Mouse (Mus musculus): ENCODE measurements around the gene Daam2. TPM values are rescaled to one million over a fixed set of nuclear protein-coding genes. Genes with fewer than 3 reads are reported as not detected.

The Daam2 gene
- total RNA-seq, 2 experiments from 2014 or later: 48.7 to 55.6 TPM

GRCm38 (mm10) chr17:49559786-49560289 is 4.3 kb downstream of the Daam2 start:
- no peak for TF ChIP-seq CTCF (IDR thresholded peaks at IDR 0.05)
- intact Hi-C loops (cut with DNase I): no loop called here
- Histone ChIP-seq H3K4me3 (no peak overlapping the region), H3K27ac (no peak overlapping the region)
- no peak for DNase-seq (ENCODE audit: extremely low spot score in 1 of 2, low spot score in 2 of 2)

GRCm38 (mm10) chr17:49556169-49556568 is 8.0 kb downstream of the Daam2 start:
- H3K4me3 ChIP-seq: no peak overlapping the region
- intact Hi-C loops (cut with DNase I): no loop called here
- no peak overlapping the region for H3K27ac ChIP-seq
- no peak for DNase-seq (ENCODE audit: extremely low spot score in 1 of 2, low spot score in 2 of 2)
- no peak for TF ChIP-seq CTCF (IDR thresholded peaks at IDR 0.05)

GRCm38 (mm10) chr17:49551991-49552390 is 12.2 kb downstream of the Daam2 start:
- DNase-seq (ENCODE audit: extremely low spot score in 1 of 2, low spot score in 2 of 2): no peak
- Histone ChIP-seq H3K27ac (no peak overlapping the region), H3K4me3 (no peak overlapping the region)
- intact Hi-C loops (cut with DNase I): no loop called here
- no peak for TF ChIP-seq CTCF (IDR thresholded peaks at IDR 0.05)

- no peak for TF ChIP-seq CTCF (IDR thresholded peaks at IDR 0.05)
- intact Hi-C loops (cut with DNase I): no loop called here
- no peak for DNase-seq (ENCODE audit: extremely low spot score in 1 of 2, low spot score in 2 of 2)
- Histone ChIP-seq H3K4me3 (no peak overlapping the region), H3K27ac (no peak overlapping the region)
These were observed 12.7 kb downstream of the Daam2 start for GRCm38 (mm10) chr17:49551465-49551864.

- TF ChIP-seq CTCF (IDR thresholded peaks at IDR 0.05): no peak
- Histone ChIP-seq H3K27ac (no peak overlapping the region), H3K4me3 (no peak overlapping the region)
- intact Hi-C loops (cut with DNase I): no loop called here
- no peak for DNase-seq (ENCODE audit: extremely low spot score in 1 of 2, low spot score in 2 of 2)
These were observed 18.1 kb downstream of the Daam2 start for GRCm38 (mm10) chr17:49545997-49546396.

- intact Hi-C loops (cut with DNase I): no loop called here
- H3K4me3 ChIP-seq: no peak overlapping the region
- no peak for DNase-seq (ENCODE audit: extremely low spot score in 1 of 2, low spot score in 2 of 2)
- no peak overlapping the region for H3K27ac ChIP-seq
- TF ChIP-seq CTCF (IDR thresholded peaks at IDR 0.05): no peak
These were observed 18.7 kb downstream of the Daam2 start for GRCm38 (mm10) chr17:49545424-49545823.

- no peak for DNase-seq (ENCODE audit: extremely low spot score in 1 of 2, low spot score in 2 of 2)
- Histone ChIP-seq H3K4me3 (no peak overlapping the region), H3K27ac (no peak overlapping the region)
- intact Hi-C loops (cut with DNase I): no loop called here
- no peak for TF ChIP-seq CTCF (IDR thresholded peaks at IDR 0.05)
These were observed 19.6 kb downstream of the Daam2 start for GRCm38 (mm10) chr17:49544561-49544960.

- Histone ChIP-seq H3K4me3 (no peak overlapping the region), H3K27ac (no peak overlapping the region)
- TF ChIP-seq CTCF (IDR thresholded peaks at IDR 0.05): no peak
- no peak for DNase-seq (ENCODE audit: extremely low spot score in 1 of 2, low spot score in 2 of 2)
- intact Hi-C loops (cut with DNase I): no loop called here
These were observed 23.4 kb downstream of the Daam2 start for GRCm38 (mm10) chr17:49540706-49541105.

GRCm38 (mm10) chr17:49539204-49539603 is 24.9 kb downstream of the Daam2 start:
- TF ChIP-seq CTCF (IDR thresholded peaks at IDR 0.05): no peak
- DNase-seq (ENCODE audit: extremely low spot score in 1 of 2, low spot score in 2 of 2): peak; percentile 26 to 53
- Histone ChIP-seq H3K27ac (no peak overlapping the region), H3K4me3 (no peak overlapping the region)
- intact Hi-C loops (cut with DNase I): no loop called here

- H3K27ac ChIP-seq: no peak overlapping the region
These were observed 28.6 kb downstream of the Daam2 start for GRCm38 (mm10) chr17:49535580-49535979.

GRCm38 (mm10) chr17:49534267-49534719 is 29.9 kb downstream of the Daam2 start:
- no peak for TF ChIP-seq CTCF (IDR thresholded peaks at IDR 0.05)
- intact Hi-C loops (cut with DNase I): loop anchor here (5.0 kb wide), 1 partner anchor 363 kb away; no protein-coding TSS in a partner anchor
- H3K27ac ChIP-seq: peak overlapping the region; percentile 64; the same call in 1 of the 2 replicates
- DNase-seq (ENCODE audit: extremely low spot score in 1 of 2, low spot score in 2 of 2): peak in 1 of 2 experiments; percentile 30
- no peak overlapping the region for H3K4me3 ChIP-seq

More at GRCm38 (mm10) chr17:49535580-49535979, 28.6 kb downstream of the Daam2 start:
- DNase-seq (ENCODE audit: extremely low spot score in 1 of 2, low spot score in 2 of 2): no peak
- no peak for TF ChIP-seq CTCF (IDR thresholded peaks at IDR 0.05)
- intact Hi-C loops (cut with DNase I): no loop called here
- no peak overlapping the region for H3K4me3 ChIP-seq

GRCm38 (mm10) chr17:49531661-49532060 is 32.5 kb downstream of the Daam2 start:
- DNase-seq (ENCODE audit: extremely low spot score in 1 of 2, low spot score in 2 of 2): no peak
- intact Hi-C loops (cut with DNase I): loop anchor here (2.0 to 5.0 kb wide), 2 partner anchors 33 to 366 kb away; partner anchors contain the start of gene Daam2
- H3K4me3 ChIP-seq: no peak overlapping the region
- no peak for TF ChIP-seq CTCF (IDR thresholded peaks at IDR 0.05)
- no peak overlapping the region for H3K27ac ChIP-seq

GRCm38 (mm10) chr17:49530215-49530614 is 33.9 kb downstream of the Daam2 start:
- intact Hi-C loops (cut with DNase I): loop anchor here (2.0 to 5.0 kb wide), 2 partner anchors 35 to 367 kb away; partner anchors contain the start of gene Daam2
- no peak for DNase-seq (ENCODE audit: extremely low spot score in 1 of 2, low spot score in 2 of 2)

More at GRCm38 (mm10) chr17:49530215-49530614, 33.9 kb downstream of the Daam2 start:
- no peak overlapping the region for H3K4me3 ChIP-seq
- H3K27ac ChIP-seq: no peak overlapping the region
- TF ChIP-seq CTCF (IDR thresholded peaks at IDR 0.05): peak; percentile 48

Measured in left cerebral cortex, adult 2 months (tissue).